Mouse (Mus musculus): ENCODE measurements around the gene Olfr829.
"Not testable (repeated sequence)": the region's sequence is repeated elsewhere in the genome, so short reads cannot be mapped to it uniquely, and the experiment has no call there.

Gene Olfr829

DNA sequence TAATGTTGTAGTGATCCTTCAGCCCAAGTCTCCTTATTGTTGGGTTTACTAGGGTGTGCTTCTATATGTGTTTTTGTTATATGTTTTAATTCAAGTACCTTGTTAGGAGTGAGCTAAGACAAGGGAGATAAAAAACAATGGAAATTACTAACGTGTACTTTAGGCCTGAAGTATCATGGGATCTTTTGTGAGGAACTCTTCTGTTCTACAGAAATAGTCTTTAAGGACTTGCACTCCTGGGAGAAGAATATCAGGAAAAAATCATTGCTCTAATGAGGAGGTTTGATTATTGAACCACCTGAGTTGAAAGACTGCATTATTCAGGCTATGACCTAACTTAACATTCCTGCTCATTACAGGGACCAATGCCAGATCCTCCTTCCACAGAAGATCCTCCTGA, at the start of gene Olfr829:
Olfr829 (plus strand) TSS at position 301 of the 400 bp plus-strand sequence.
- DNase-seq (ENCODE audit: low spot score in 2 of 2) = no peak

DNA sequence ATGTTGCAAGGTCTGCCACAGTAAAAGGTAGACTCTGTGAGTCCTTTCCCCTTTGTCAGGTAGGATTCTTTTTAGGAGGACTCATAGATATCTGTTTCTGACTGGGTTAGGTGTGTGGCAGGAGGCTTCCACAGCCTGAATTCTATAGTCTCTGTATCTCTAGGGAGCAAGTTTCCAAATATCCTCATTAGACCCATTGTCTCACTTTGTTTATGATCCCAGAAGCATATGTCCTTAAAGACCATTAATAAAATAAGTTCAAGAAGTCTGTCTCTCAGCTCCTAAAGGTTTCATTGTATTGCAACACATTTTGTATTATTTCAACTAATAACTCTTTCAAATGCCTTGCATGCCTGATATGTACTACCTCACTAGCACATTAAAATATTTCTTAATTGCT, 35.3 kb upstream of the Olfr829 start, which contains the start of gene Olfr828:
Olfr828 (minus strand) TSS at position 101 of the 400 bp plus-strand sequence.
- DNase-seq (ENCODE audit: low spot score in 2 of 2) = no peak

DNA sequence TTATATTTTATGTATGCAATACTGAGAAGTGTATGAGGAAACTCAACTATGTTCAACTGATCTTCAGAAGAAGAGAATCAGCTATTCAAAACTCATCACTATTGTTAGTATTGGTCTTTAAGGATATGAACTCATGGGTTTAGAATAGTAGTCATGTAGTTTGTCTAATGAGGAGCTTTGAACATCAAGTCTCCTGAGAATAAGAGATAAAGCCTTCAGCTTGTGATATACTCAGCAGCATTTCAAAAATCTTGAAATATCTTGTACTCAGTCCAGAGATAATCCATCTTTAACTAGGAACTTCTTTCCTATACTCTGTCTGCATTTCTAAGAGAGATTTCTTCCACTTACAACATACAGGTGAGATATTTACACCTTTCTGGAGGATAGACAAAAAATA, 19.7 kb downstream of the Olfr829 start, which contains the start of gene Olfr830:
Olfr830 (plus strand) TSS at position 301 of the 400 bp plus-strand sequence.
- no peak for DNase-seq (ENCODE audit: low spot score in 2 of 2)

DNA sequence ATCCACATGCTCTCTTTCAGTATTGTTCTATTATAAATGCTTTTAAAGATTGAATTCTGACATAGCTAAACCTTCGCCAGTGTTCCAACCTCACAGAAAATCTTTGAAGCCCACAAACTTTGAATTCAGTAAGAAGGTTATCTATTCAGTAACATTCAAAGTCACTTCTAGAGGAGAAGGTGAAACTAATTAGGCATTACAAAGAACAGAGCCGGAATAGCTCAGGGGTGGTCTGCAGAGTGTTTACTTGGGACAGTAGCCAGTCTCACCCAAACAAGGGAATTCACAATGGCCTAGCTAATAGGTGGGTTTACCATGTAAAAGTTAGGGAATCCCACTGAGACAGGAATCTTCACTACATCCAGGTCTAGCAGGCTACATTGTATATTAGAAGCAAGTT, 53.0 kb downstream of the Olfr829 start:
- not testable (repeated sequence) for DNase-seq (ENCODE audit: low spot score in 2 of 2)
